Mouse (Mus musculus): ENCODE measurements around the gene Megf11.
"Not testable (repeated sequence)": the region's sequence is repeated elsewhere in the genome, so short reads cannot be mapped to it uniquely, and the experiment has no call there.

Gene Megf11

GRCm38 (mm10) chr9:64649892-64650291 lies 264.5 kb downstream of the Megf11 start:
- no peak for DNase-seq (ENCODE audit: low spot score in 2 of 2)

- DNase-seq (ENCODE audit: low spot score in 2 of 2): no peak
Observed at GRCm38 (mm10) chr9:64651181-64651580, 265.8 kb downstream of the Megf11 start.

- no peak for DNase-seq (ENCODE audit: low spot score in 2 of 2)
Observed at GRCm38 (mm10) chr9:64651689-64652088, 266.3 kb downstream of the Megf11 start.

- DNase-seq (ENCODE audit: low spot score in 2 of 2): no peak
Observed at GRCm38 (mm10) chr9:64652138-64652537, 266.7 kb downstream of the Megf11 start.

- DNase-seq (ENCODE audit: low spot score in 2 of 2): no peak
Observed at GRCm38 (mm10) chr9:64652841-64653361, 267.5 kb downstream of the Megf11 start.

GRCm38 (mm10) chr9:64654723-64655122 lies 269.3 kb downstream of the Megf11 start:
- DNase-seq (ENCODE audit: low spot score in 2 of 2): no peak

GRCm38 (mm10) chr9:64656613-64657012 lies 271.2 kb downstream of the Megf11 start:
- no peak for DNase-seq (ENCODE audit: low spot score in 2 of 2)

- DNase-seq (ENCODE audit: low spot score in 2 of 2): no peak
Observed at GRCm38 (mm10) chr9:64660222-64660621, 274.8 kb downstream of the Megf11 start.

- DNase-seq (ENCODE audit: low spot score in 2 of 2): no peak
Observed at GRCm38 (mm10) chr9:64664612-64665011, 279.2 kb downstream of the Megf11 start.

GRCm38 (mm10) chr9:64666549-64666948 lies 281.1 kb downstream of the Megf11 start:
- no peak for DNase-seq (ENCODE audit: low spot score in 2 of 2)

GRCm38 (mm10) chr9:64667513-64667912 lies 282.1 kb downstream of the Megf11 start:
- DNase-seq (ENCODE audit: low spot score in 2 of 2): no peak

GRCm38 (mm10) chr9:64668001-64668400 lies 282.6 kb downstream of the Megf11 start:
- no peak for DNase-seq (ENCODE audit: low spot score in 2 of 2)

GRCm38 (mm10) chr9:64671341-64672319 lies 286.2 kb downstream of the Megf11 start:
- not testable (repeated sequence) for DNase-seq (ENCODE audit: low spot score in 2 of 2)

GRCm38 (mm10) chr9:64687122-64688014 lies 301.9 kb downstream of the Megf11 start:
- DNase-seq (ENCODE audit: low spot score in 2 of 2): no peak

- no peak for DNase-seq (ENCODE audit: low spot score in 2 of 2)
Observed at GRCm38 (mm10) chr9:64688015-64688394, 302.6 kb downstream of the Megf11 start.

GRCm38 (mm10) chr9:64690771-64691170 lies 305.3 kb downstream of the Megf11 start:
- no peak for DNase-seq (ENCODE audit: low spot score in 2 of 2)

- no peak for DNase-seq (ENCODE audit: low spot score in 2 of 2)
Observed at GRCm38 (mm10) chr9:64691176-64691575, 305.8 kb downstream of the Megf11 start.

GRCm38 (mm10) chr9:64693094-64693493 lies 307.7 kb downstream of the Megf11 start:
- DNase-seq (ENCODE audit: low spot score in 2 of 2): no peak

- DNase-seq (ENCODE audit: low spot score in 2 of 2): no peak
Observed at GRCm38 (mm10) chr9:64695266-64695665, 309.8 kb downstream of the Megf11 start.

GRCm38 (mm10) chr9:64696404-64696803 lies 311.0 kb downstream of the Megf11 start:
- DNase-seq (ENCODE audit: low spot score in 2 of 2): peak in 1 of 2 experiments; percentile 16

GRCm38 (mm10) chr9:64697006-64697405 lies 311.6 kb downstream of the Megf11 start:
- no peak for DNase-seq (ENCODE audit: low spot score in 2 of 2)

- no peak for DNase-seq (ENCODE audit: low spot score in 2 of 2)
Observed at GRCm38 (mm10) chr9:64697677-64698076, 312.3 kb downstream of the Megf11 start.
